10 mouse cellular contexts compared by ENCODE assay signal in the genomic region with DNA sequence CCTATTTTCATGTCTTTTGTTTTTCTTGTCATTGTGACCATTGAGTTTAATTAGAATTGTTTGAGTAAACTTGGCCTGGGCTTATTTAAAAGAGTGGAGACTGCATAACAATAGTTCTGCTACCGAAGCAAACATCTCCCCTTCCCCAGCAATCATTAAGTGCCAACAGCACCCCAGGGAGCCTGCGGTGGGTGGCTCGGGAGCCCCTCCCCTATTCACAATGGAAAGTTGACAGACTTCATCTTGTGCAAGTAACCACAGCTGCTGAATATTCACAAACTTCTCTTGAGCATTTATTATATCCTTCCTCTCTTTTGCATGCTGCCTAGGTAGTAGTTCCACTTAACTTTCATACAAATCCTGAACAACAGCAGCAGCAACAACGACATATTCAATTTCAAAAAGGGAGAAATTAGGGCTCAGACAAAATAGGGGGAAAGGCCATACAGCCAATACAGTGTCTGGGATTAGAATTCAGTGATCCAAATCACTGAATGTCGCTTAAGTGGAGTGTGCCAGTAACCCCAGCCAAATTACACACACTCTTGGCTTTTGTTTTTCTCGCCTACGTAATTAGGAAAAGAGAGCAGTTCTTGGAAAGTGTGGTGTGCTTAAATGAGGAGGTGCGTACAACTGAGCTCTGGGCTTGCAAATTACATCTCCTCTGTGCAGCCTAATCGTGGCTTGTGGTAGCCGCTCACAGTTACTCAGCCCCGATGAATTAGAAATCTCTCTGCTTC. TPM values are rescaled to one million over a fixed set of nuclear protein-coding genes. Genes with fewer than 3 reads are reported as not detected.
A peak's percentile ranks its signal among the peaks of the same experiment; 100 is the strongest.
DNase-seq lines count a peak whose midpoint lies in the region; ATAC-seq and TF ChIP-seq lines count a peak whose summit lies in the region.
"Had no signal": no experiment of that assay in that cellular context is flagged by ENCODE, and none has a peak within 500 bp of the region (broad histone marks: within the 10 kb centered on the region; RNA-seq: fewer than 3 reads in every experiment).

No protein-coding gene starts in this region.

- ATAC-seq in CD4-positive, CD25-positive, alpha-beta regulatory T cell, adult 4 months, result no peak
- ATAC-seq in megakaryocyte progenitor cell, adult 5-6 weeks (replicated peaks; ENCODE audit: poor library complexity), result no peak

- 0 out of 2 replicates have a peak, but pooled peaks have one; percentile 20 for TF ChIP-seq EP300 in ES-Bruce4 (IDR thresholded peaks at IDR 0.05; ENCODE audit: insufficient read depth, low read depth, low read length)

- H3K9me3 ChIP-seq in ES-Bruce4 (replicated peaks; ENCODE audit: control insufficient read depth, insufficient read depth, low read length, poor library complexity, severe bottlenecking), result no peaks in the 10 kb centered on the region
- no peaks in the 10 kb centered on the region for H3K9me3 ChIP-seq in limb, embryonic 10.5 days (replicated peaks)
- H3K9me3 ChIP-seq: G1E had no signal

- H3K27me3 ChIP-seq in ES-Bruce4 (ENCODE audit: control insufficient read depth, insufficient read depth, low read length, poor library complexity, severe bottlenecking), result no peaks in the 10 kb centered on the region
- H3K27me3 ChIP-seq in limb, embryonic 10.5 days (ENCODE audit: low read depth, poor library complexity, severe bottlenecking), result no peaks in the 10 kb centered on the region

- H3K4me3 ChIP-seq in ES-Bruce4 (ENCODE audit: low read depth, low read length), result no peak overlapping the region
- H3K4me3 ChIP-seq in limb, embryonic 10.5 days, result peak overlapping the region; percentile 8; the same call in 1 of the 2 replicates

- WGBS in limb, embryonic 10.5 days, result 25% methylated on average over 11 of the region's 11 CpGs

- TF ChIP-seq CTCF in ES-Bruce4 (IDR thresholded peaks at IDR 0.05; ENCODE audit: low read depth, low read length), result no peak

- intact Hi-C loops in heart, postnatal 25 days (cut with DNase I), result no loop called here

- H3K4me1 ChIP-seq in ES-Bruce4 (ENCODE audit: control insufficient read depth, insufficient read depth, low read length), result no peaks in the 10 kb centered on the region
- peaks cover 15% of the 10 kb centered on the region for H3K4me1 ChIP-seq in limb, embryonic 10.5 days

- no peak for TF ChIP-seq POLR2A in ES-Bruce4 (IDR thresholded peaks at IDR 0.05; ENCODE audit: insufficient read depth, low read length)

- peak; percentile 23 to 36 for DNase-seq in heart, adult 18-20 months
- no peak for DNase-seq in heart, postnatal 25 days (ENCODE audit: low spot score)
- DNase-seq in fat pad, adult 2 months (ENCODE audit: extremely low read depth, low read depth, low spot score), result peak; percentile 37
- DNase-seq in limb, embryonic 10.5 days (ENCODE audit: low spot score), result no peak
- DNase-seq in cerebellum, postnatal 36 days, result no peak
- DNase-seq: thymus, postnatal 14 days had no signal

- no peak overlapping the region for H3K9ac ChIP-seq in ES-Bruce4 (ENCODE audit: low read depth, poor library complexity, severe bottlenecking)

- H3K27ac ChIP-seq in ES-Bruce4 (ENCODE audit: insufficient read depth, low read length), result no peak overlapping the region
- H3K27ac ChIP-seq in limb, embryonic 10.5 days, result no peak overlapping the region

- H3K36me3 ChIP-seq in ES-Bruce4 (ENCODE audit: control insufficient read depth, insufficient read depth, low read length, poor library complexity, severe bottlenecking), result no peaks in the 10 kb centered on the region; the same call in 1 of the 2 replicates
- H3K36me3 ChIP-seq in limb, embryonic 10.5 days, result no peaks in the 10 kb centered on the region
- H3K36me3 ChIP-seq: G1E had no signal

RNA-seq across cellular contexts. Expression of gene Tnfsf4, which starts 15.4 kb away (rescaled TPM):
- total RNA-seq in heart, adult 18-20 months (2021), result not detected
- not detected for total RNA-seq in heart, postnatal 25 days (2021)
- not detected in 2 replicates for polyA plus RNA-seq in ES-Bruce4 (2011; ENCODE audit: insufficient read depth, insufficient read length, low read depth, missing spikeins)
- polyA plus RNA-seq in limb, embryonic 10.5 days (2016; fragmentation: Nextera tagmentation; extraction: Ambion mirVana), result 0.08 TPM in 1 of 2 replicates, not detected in the other
- polyA plus RNA-seq in CD4-positive, CD25-positive, alpha-beta regulatory T cell, adult 4 months (2017; shearing (Covaris generic)), result 1 to 10 TPM in 1 of 2 experiments, under 1 TPM in 1; 0.35 to 1.3 TPM
- 0.15 and 0.59 TPM in 2 replicates for total RNA-seq in megakaryocyte progenitor cell, adult 5-6 weeks (2015)
- 0.30 TPM in 1 of 2 replicates, not detected in the other for total RNA-seq in megakaryocyte progenitor cell, adult 5-6 weeks (2017)
- polyA plus RNA-seq: G1E had no signal

Comparison
In these comparisons a context has a peak if more than half of its experiments do, and no peak if none do; other contexts are left out.
1. DNase-seq: peak in heart, adult 18-20 months (2 of 2) and fat pad, adult 2 months (single experiment); none in heart, postnatal 25 days (single experiment), limb, embryonic 10.5 days (single experiment) and cerebellum, postnatal 36 days (0 of 2).